Mouse (Mus musculus): ENCODE measurements around the gene Pced1b. TPM values are rescaled to one million over a fixed set of nuclear protein-coding genes. Genes with fewer than 3 reads are reported as not detected.
"Not testable (repeated sequence)": the region's sequence is repeated elsewhere in the genome, so short reads cannot be mapped to it uniquely, and the experiment has no call there.

Pced1b gene
- total RNA-seq, 4 experiments from 2014 or later, result 2.5 to 4.8 (median 3.8) TPM

- no peak for DNase-seq (ENCODE audit: low spot score)
Observed at GRCm38 (mm10) chr15:97372611-97373131, 125.8 kb downstream of the Pced1b start.

DNA sequence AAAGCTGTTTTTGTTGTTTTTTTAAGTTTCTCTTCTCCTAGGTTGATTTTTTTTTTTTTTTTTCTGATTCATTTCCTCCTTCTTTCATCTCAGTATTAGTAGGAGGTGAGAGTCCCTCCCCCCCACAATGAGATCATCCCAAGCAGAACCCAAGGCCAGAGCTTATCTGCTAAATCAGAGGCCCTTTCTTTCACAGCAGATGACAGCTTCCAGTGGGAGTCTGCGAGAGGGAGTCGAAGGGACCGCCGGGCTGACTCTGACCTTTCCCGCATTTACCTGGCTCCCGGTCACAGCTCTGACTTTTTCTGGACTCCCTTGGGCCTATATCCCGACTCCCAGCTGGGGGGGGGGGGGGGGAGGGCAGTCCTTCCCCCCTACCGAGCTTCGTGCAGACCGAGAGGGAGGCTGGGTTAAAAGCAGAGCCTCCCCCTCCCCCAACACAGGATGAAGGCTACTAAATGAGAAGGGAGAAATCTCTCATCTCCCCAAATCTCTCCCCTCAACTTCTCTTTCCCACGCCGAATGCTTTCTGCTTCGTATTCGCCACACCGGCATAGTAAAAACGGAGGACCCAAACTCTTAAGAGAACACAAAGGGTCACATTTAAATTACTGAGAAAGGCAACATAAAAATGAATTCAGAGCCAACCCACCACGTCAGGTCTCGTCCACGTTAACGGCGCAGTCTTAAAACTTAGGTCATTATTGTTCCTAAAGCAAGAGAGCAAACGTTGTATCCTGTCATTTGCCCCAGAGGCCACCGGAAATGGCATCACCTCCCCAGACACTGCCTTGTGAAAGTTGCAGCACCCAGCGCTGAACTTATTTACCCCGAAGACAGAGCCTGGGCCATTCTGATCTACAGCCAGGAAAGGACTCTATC, 126.5 kb downstream of the Pced1b start:
- DNase-seq (ENCODE audit: low spot score), result peak; percentile 34

DNA sequence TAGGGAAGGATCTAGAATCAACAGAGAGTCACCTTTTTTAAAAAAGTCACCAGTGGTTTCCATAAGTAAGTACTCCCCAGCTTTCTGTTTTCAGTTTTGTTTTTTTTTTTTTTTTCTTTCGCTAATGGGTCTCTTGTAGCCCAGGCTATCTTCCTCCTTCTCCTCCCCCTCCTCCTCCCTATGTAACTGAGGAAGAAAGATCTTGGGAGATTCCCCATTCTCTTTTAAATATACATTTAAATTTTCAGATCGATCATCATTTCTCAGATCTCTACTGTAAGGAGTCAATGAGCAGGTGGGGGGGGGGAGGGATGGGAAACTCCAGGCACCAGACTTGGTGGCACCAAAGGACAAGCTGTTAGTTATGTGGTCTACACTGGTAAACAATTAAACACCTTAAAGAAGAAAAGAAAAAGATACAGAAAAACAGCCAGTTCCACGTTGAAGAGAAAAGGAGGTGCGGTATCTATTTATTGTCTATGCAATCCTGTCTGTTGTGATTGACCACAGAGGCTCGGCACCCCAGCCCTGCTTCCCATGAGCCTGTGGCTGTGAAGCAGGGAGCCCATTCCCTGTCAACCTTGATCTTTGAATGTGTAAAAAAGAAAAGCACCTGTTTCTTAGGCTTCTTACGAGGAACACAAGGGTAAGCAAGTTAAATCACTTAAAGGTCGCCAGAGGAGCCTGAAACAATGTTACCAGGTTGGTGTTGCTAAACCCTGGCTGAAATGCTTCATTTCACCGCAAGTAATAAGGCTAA, 127.4 kb downstream of the Pced1b start:
- no peak for DNase-seq (ENCODE audit: low spot score)

- no peak for DNase-seq (ENCODE audit: low spot score)
Observed at GRCm38 (mm10) chr15:97374845-97375720, 128.2 kb downstream of the Pced1b start.

- no peak for DNase-seq (ENCODE audit: low spot score)
Observed at GRCm38 (mm10) chr15:97376081-97376742, 129.3 kb downstream of the Pced1b start.

DNA sequence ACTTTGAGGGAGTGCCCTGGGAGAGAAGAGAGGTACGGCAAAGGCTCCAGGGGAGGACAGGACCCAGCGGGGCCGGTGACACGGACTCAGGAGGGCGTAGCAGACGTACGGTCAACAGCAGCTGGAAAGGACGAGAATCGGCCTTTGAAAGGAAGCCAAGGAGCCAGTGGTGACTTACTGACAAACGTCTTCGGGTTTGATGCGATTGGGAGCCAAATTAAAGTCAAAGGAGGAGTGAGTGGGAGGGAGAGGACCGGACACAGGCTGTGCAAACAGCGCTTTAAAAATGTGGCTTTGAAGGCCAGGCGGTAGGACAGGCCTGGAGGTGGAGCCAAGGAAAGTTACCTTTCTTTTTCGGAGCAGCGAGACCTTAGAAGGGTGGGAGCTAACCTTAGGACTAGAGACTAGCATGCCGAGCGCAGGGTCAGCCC, 129.9 kb downstream of the Pced1b start:
- peak; percentile 11 for DNase-seq (ENCODE audit: low spot score)

- DNase-seq (ENCODE audit: low spot score), result no peak
Observed at GRCm38 (mm10) chr15:97378061-97378460, 131.2 kb downstream of the Pced1b start.

DNA sequence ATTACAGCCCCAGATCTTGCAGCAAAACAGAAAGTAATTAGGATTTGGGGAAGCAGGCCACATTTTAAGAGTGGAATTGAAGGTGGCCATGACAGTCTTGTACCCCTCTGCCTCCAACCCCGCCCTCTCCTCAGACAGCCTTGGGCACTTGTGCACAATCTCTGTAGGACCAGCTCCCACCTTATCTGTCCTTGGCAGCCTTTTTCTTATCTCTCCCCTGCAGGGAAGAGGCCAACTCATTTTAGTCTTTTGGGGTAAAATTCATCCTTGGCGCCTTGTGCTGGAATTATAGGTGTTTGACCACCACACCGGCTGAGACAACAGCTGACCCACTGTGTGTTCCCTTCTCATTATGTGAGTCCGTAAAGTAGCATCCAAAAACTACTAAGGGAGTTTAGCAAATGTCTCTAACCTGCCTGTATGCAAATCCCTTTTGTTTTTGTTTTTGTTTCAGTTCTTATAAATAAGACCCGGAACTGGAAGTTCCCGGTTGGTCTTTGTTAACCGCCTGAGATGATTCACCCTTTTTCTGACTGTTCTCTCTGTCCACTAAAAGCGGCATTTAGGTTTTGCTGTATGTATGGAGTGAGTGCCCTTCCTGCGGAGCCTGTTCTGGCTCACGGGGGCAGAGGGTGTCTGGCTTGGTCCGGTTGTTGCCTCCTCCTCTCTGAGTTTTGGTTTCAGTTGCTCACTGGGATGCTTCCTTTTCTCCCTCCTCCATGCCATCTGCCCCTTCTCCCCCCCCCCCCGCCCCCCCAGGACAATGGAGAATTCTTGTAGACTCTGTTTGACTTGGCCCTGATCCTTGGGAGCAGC, 132.8 kb downstream of the Pced1b start:
- DNase-seq (ENCODE audit: low spot score), result no peak

DNA sequence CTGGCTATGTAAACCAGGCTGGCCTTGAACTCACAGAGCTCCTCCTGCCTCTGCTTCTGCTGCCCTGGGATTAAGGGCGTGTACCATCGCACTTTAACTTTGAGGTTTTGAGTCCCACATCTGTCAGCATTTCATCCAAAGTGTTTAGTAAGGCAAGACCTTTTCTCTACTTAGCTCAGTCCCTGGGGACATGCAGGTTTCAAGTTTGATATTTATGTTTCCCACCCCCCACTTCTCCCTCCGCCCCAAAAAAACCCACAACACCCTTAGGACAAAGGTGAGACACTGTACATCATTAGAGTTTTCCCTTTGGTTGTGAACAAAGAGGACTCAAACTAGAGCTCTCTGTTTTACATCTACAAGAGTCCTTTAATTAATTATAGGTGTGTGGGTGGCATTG, 135.7 kb downstream of the Pced1b start:
- no peak for DNase-seq (ENCODE audit: low spot score)

DNA sequence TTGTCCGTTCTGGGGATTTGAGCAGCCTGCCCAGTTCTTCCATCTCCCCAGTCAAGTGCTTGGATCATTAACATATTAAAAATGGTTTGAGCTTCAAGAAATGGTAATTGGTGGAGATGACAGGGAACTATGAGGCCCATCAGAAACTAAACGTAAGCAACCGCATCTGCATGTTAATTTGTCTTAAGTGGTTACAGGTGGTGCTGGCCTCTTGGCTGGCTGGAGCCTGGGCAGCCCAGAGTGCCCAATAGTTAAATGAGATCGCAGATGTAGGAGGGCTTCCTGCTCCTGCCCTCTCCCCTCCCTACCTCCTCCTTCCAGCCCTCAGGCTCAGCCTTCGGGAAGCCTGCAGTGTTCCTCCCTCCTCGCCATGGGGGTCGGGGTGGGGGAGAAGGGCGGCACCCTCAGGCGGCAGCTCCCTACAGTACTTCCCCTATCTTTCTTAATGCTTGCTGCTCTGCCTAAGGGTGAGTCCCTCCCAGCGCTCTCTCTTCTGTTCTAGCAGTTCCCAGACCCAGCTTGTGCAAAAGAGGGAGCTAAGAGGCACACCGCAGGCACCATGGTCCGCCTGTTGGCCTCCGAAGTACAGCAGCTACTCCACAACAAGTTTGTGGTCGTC, 136.7 kb downstream of the Pced1b start:
- DNase-seq (ENCODE audit: low spot score), result no peak

- no peak for DNase-seq (ENCODE audit: low spot score)
Observed at GRCm38 (mm10) chr15:97384170-97385018, 137.5 kb downstream of the Pced1b start.

GRCm38 (mm10) chr15:97385174-97385573, 138.3 kb downstream of the Pced1b start:
- not testable (repeated sequence) for DNase-seq (ENCODE audit: low spot score)

DNA sequence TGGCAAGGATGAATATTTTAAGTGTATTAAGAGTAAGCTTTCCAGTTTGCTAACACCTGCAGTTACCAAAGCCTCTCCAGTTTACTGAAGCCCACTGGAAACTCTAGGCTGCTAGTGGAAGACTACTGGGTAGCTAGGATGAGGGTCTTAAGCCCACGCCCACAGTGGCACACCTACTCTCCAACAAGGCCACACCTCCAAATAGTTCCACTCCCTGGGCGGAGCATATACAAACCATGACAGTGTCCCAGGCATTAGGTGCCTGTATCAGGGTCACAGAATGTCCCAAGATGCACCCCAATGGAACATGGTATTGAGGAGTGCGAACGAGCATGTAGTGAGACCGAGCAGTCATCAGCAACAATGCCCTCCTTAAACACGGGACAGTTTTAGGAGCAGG, 140.9 kb downstream of the Pced1b start:
- no peak for DNase-seq (ENCODE audit: low spot score)

DNA sequence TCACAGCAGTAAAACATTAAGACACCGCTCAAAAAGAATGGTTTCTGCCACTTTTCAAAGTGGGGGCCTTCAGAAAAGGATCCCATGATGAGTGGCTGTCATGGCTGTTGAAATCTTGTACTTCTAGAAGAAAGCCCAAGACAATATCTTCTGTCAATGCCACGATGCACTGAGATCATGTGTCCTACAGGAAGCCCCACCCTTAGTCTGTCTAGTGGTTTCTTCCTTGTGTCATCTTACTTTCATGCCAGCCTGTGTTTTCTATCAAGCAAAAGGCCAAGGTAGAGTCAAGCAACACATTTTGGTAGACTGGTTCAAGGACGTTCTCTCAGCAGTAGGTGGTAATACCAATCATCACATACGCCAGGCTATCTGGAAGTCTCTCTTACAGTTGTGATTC, 142.7 kb downstream of the Pced1b start:
- DNase-seq (ENCODE audit: low spot score), result no peak

GRCm38 (mm10) chr15:97390778-97391177, 143.9 kb downstream of the Pced1b start:
- DNase-seq (ENCODE audit: low spot score), result no peak

- DNase-seq (ENCODE audit: low spot score), result no peak
Observed at GRCm38 (mm10) chr15:97391436-97391835, 144.5 kb downstream of the Pced1b start.

GRCm38 (mm10) chr15:97394561-97394960, 147.7 kb downstream of the Pced1b start:
- no peak for DNase-seq (ENCODE audit: low spot score)

- no peak for DNase-seq (ENCODE audit: low spot score)
Observed at GRCm38 (mm10) chr15:97396586-97397299, 149.8 kb downstream of the Pced1b start.
